Mouse (Mus musculus) spleen, postnatal 10 days (tissue): ENCODE data around the gene Trafd1.

Experiments used
- DNase-seq, 2 experiments: peaks; one replicate each; pipeline ENCODE4 v3.0.0; 2021 to 2022; ENCODE audit warnings: low spot score in 2 of 2

Gene Trafd1

GRCm38 (mm10) chr5:121384757-121385460 lies 523 bp downstream of the Trafd1 start:
- DNase-seq = peak in 1 of 2 experiments; percentile 72

GRCm38 (mm10) chr5:121383857-121384756 lies 1.3 kb downstream of the Trafd1 start:
- DNase-seq = no peak

- peak in 1 of 2 experiments; percentile 49 for DNase-seq
These were observed 4.7 kb downstream of the Trafd1 start for GRCm38 (mm10) chr5:121380692-121381091.

GRCm38 (mm10) chr5:121378678-121379256 lies 6.7 kb downstream of the Trafd1 start:
- DNase-seq = no peak

- peak in 1 of 2 experiments; percentile 82 for DNase-seq
These were observed 8.5 kb downstream of the Trafd1 start for GRCm38 (mm10) chr5:121376972-121377371.

GRCm38 (mm10) chr5:121374790-121375189 lies 10.6 kb downstream of the Trafd1 start:
- DNase-seq = no peak

- no peak for DNase-seq
These were observed 13.7 kb downstream of the Trafd1 start for GRCm38 (mm10) chr5:121371712-121372111.

- no peak for DNase-seq
These were observed 18.2 kb downstream of the Trafd1 start for GRCm38 (mm10) chr5:121367255-121367654.

- DNase-seq = no peak
These were observed 18.8 kb downstream of the Trafd1 start for GRCm38 (mm10) chr5:121366449-121367225.

- DNase-seq = no peak
These were observed 22.0 kb downstream of the Trafd1 start for GRCm38 (mm10) chr5:121363441-121363840.

- DNase-seq = no peak
These were observed 23.7 kb downstream of the Trafd1 start for GRCm38 (mm10) chr5:121361696-121362095.

- DNase-seq = no peak
These were observed 26.2 kb downstream of the Trafd1 start for GRCm38 (mm10) chr5:121359229-121359628.

GRCm38 (mm10) chr5:121343997-121344396 lies 41.4 kb downstream of the Trafd1 start:
- no peak for DNase-seq

- DNase-seq = no peak
These were observed 42.9 kb downstream of the Trafd1 start for GRCm38 (mm10) chr5:121342490-121342889.

- no peak for DNase-seq
These were observed 44.4 kb downstream of the Trafd1 start for GRCm38 (mm10) chr5:121340965-121341473.

- DNase-seq = no peak
These were observed 45.8 kb downstream of the Trafd1 start for GRCm38 (mm10) chr5:121339507-121340230.

- DNase-seq = no peak
These were observed 48.7 kb downstream of the Trafd1 start for GRCm38 (mm10) chr5:121336776-121337175.

- no peak for DNase-seq
These were observed 49.4 kb downstream of the Trafd1 start for GRCm38 (mm10) chr5:121336009-121336408.

- DNase-seq = no peak
These were observed 50.0 kb downstream of the Trafd1 start for GRCm38 (mm10) chr5:121335426-121335825.

- no peak for DNase-seq
These were observed 51.0 kb downstream of the Trafd1 start for GRCm38 (mm10) chr5:121334454-121334853.

- no peak for DNase-seq
These were observed 51.5 kb downstream of the Trafd1 start for GRCm38 (mm10) chr5:121333976-121334375.
